Mouse (Mus musculus) kidney, adult 2 months (tissue): ENCODE data around the gene Cfap100.

Experiments
- CTCF ChIP-seq: fragments of 200-500 bp; conservative IDR thresholded peaks from 2 replicates; pipeline ENCODE4 v1.5.1; 2011; ENCODE audit warnings: low read depth, mild to moderate bottlenecking, control low read depth, low read length, moderate library complexity, mixed read lengths; ENCODE audit not compliant: insufficient read depth, insufficient read length
- POLR2A ChIP-seq: fragments of 200-500 bp; IDR thresholded peaks from one replicate; pipeline ENCODE4 v1.6.1; 2011; ENCODE audit warnings: low read depth, low read length, control low read depth

GRCm38 (mm10) chr6:90411926-90412325 is 16.7 kb downstream of the Cfap100 start:
- TF ChIP-seq CTCF (no peak), POLR2A (no peak)
